Mouse (Mus musculus) brain, embryonic 18.5 days (tissue): ENCODE measurements around the gene Mrps25.
A peak's percentile ranks its signal among the peaks of the same experiment; 100 is the strongest.

Source experiments
- DNase-seq: peaks from one replicate; pipeline ENCODE4 v3.0.0-alpha.2; 2012; ENCODE audit warnings: low read depth, low spot score

The Mrps25 gene

DNA sequence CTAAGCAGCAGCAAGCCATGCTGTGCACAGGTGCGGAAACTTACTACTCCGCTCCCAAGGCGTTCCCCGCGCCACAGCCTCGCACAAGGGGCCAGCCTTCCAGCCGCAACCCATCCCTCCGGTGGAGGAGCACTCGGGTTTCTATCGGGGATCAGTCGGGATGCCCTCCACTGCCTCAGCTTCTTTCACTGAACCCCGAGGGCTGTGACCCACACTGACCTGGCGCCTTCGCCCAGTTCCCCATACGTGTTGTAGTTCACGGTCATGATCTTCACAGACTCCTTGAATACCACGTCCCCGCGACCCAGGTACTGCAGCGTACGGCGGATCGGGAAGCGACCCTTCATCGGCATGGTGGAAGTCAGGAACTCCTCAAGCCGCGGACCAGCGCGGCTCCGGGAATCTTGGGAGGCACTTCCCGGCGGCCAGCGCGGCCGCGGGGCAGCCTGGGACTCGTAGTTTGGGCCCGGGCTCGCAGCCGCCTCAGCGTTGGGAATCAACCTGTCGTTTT is at the start of gene Mrps25:
TSS of gene Mrps25 (minus strand) at position 413 of the 511 bp plus-strand sequence.
- peak; percentile 61 for DNase-seq

GRCm38 (mm10) chr6:92231762-92232161 is 47.9 kb upstream of the Mrps25 start:
- no peak for DNase-seq

- no peak for DNase-seq
Observed at GRCm38 (mm10) chr6:92231356-92231755, 47.5 kb upstream of the Mrps25 start.

- DNase-seq = no peak
Observed at GRCm38 (mm10) chr6:92229586-92229985, 45.8 kb upstream of the Mrps25 start.

DNA sequence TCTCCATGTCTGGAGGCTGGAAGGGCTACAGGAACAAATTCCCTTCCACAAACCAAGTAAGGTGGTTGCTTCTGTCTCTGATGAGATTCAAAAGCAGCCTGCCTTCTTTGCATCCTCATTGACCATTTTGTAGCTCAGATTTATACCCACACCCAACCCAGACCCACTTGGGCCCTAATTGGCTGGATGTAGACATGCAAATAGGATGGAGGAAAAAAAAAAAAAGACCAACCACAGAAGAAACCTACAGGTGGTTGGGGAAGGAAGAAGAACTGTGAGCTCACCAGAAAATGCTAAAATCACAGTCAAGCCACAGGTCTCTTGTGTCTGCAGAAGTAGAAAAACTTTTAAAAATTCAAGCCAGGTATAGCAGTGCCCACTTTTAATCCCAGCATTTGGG is 45.3 kb upstream of the Mrps25 start:
- DNase-seq = no peak

DNA sequence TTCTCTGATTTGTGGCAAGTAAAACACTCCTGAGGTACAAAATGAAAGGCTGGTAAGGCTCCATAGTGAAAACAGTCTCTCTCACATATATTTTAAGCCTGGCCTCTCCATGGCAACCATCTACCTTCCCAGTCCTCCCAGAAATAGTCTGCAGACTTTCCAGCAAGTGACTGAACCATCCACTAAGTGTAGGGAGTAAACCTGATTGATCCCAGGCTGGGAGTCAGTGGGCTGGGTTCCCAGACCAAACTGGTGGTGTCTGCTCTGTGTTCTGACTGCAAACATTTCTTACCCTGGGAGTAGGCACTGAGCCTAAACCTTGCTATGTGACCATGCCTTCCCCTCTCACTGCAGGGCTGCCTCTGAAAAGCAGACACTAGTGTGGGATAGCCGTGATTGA is 41.1 kb upstream of the Mrps25 start:
- no peak for DNase-seq

DNA sequence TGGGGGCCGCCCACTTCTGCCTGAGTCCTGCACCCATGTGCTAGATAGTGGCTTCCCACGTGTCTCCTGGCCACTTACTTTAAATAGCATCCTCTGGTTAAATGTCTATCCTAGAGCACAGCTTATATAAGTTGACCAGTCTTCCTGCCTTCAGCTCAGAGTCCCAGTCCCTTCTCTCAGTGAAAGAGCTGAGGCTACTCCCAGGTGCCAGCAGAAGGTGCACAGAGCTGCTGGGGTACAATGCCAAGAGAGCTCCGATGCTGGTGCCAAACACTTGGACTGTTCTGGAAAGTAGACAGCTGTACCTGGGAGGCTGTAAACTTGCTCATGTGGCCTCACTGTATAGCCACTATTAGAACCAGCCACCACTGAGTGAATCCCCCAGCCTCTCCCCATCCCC is 38.2 kb upstream of the Mrps25 start:
- no peak for DNase-seq

GRCm38 (mm10) chr6:92221604-92222003 is 37.8 kb upstream of the Mrps25 start:
- DNase-seq = no peak

GRCm38 (mm10) chr6:92219445-92219844 is 35.6 kb upstream of the Mrps25 start:
- no peak for DNase-seq

DNA sequence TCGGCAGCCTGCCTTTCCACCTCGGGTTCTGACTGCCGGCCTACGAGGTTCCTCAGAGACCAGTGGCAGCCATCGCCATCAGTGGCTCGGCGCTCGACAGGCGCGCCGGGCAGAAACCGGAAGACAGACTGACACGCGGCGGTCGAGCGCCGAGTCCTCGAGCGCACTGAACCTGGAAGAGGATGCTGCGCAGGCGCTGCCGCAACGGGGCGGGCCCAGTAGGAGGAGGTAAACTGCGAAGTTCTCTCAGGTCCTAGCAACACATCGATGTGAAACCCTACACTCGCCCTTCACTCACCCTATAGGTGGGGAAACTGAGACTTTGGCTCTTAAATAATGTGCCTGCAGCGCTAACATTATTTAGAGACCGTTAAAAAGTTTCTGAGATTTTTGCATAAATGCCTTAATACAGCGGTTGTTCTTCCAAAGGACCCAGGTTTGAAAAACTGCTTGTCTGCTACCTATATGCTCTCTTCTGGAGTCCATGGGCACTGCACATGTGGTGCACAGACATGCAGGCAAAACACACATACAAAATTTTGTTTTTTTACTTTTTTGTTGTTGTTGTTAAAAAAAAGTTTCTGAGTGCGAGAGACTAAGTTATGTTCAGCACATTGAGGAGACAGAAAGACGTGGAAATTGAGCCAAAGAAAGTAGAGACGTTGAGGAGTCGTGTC is 31.1 kb upstream of the Mrps25 start, which contains the start of gene Rbsn:
TSS of gene Rbsn (minus strand) at position 153 of the 677 bp plus-strand sequence.
- peak; percentile 86 for DNase-seq

DNA sequence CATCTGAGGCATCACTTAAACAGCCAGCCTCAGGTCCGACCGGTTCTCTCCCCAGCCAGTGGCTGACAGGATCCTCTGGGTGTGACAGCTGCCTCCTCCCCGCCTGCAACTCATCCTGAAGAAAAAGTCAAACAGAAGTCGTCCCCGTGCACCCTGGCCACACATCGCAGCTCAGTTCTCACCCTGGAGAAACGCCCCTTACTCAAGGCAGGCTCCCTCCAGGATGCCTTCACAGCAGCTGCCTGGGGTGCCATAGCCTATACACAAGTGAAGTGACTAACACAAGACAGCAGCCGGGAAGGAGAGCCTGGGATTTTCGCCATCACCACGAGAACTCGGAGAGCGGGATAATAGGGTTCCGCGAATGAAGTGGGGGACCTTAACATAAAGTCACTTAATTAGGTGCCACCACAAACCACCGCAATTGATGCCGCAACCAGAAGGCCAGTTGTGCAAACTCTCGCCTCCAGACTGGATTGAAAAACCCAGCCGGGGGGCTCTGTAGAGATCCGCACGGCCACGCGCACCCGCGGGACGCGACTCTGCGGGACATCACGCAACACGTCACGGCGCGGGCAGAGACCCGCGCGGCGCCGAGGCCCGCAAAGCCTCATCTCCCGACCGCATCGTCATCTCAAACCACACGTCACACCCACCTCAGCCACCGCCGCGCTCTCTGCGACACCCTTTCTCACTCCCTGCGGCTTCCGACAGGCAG is 30.4 kb upstream of the Mrps25 start:
- no peak for DNase-seq

DNA sequence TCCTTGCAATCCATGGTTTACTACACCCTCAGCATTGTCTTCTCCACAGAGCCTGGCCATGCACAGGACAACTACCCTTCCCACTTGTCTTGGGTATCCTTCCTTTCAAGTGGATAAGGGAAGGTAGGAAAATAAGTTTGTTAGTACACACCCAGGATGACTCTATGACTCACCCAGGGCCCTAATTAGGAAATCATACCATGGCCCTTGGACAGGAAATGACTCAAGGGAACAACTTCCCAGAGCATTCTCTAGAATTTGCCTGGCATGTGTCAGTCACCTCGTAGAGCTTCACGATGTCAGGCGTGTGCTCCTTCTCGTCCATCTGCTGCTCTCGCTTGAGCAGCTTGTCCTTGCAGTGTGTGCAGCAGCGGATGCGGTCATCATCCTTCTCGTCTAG is 15.6 kb upstream of the Mrps25 start:
- no peak for DNase-seq

- DNase-seq = no peak
Observed at GRCm38 (mm10) chr6:92184178-92184577, 345 bp upstream of the Mrps25 start.

DNA sequence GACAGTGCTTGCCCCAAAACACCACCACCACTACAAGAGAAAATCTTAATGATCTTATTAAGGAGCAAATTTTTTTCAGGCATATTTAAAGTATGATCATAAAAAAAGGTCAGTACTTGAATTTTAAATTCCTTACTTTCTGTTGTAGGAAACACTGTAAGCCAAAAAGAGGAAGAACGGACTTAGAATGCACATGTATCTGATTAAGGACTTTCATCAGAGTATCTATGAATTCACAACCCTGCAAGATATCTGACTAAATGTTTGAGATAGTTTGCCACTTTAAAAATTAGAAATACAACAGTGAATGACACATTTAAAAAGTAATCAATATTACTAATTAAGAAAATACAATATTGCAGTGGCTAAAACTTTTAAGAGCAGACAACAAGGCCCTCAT is 7.4 kb downstream of the Mrps25 start:
- DNase-seq = no peak

DNA sequence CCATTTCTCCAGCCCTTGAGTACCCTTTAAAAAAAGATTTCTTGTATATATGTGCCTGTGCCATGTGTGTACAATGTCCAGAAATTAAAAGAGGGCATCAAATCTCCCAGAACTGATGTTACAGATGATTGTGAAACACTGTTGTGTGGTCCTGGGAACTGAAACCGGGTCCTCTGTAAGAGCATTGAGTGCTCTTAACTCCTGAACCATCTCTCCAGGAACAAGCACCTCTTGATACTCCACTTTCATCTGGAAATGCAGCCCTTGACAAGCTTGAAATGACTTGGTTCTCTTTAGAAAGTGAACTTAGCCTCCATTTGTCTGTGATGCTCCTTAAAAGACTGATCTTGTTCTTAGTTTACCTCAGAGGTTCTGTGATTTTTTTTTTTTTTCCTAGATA is 21.1 kb downstream of the Mrps25 start:
- DNase-seq = no peak

DNA sequence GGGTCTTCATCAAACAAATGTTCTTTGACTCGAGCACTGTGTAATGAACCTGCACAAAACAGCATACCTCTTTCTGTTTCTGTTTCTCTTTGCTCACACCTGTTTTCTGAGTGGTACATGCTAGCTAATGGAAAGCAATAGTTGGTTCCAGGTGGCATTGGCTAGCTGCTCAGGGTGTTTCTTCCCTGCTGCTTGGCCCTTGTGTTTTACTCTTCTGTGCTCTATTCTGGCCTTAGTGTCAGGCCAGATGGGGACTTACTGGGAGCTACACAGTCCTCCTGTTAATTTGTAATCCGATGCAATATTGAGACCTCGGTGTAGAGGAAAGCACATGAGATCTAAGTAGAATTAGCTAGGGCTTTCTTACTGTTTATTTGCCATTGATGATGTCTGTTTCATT is 25.0 kb downstream of the Mrps25 start:
- DNase-seq = no peak

- DNase-seq = no peak
Observed at GRCm38 (mm10) chr6:92153774-92154173, 30.1 kb downstream of the Mrps25 start.

DNA sequence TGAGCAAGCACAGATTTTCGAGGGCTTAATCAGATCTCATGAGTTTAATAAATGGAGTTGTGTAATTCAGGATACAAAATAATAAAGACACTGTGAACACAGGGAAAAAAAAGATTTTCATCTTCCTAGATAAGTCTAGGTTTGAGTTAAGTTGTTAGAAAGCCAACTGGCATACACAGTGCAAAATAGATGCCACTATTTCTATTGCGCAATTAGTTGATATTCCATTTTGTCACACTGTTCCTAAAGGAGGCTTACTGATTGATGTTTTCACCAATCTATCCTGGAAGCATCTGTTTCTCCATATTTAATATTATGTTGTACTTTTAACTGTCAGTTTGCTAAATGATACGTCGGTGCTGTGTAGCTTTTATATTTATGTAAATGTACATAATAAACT is 38.0 kb downstream of the Mrps25 start:
- DNase-seq = no peak

- no peak for DNase-seq
Observed at GRCm38 (mm10) chr6:92136356-92136755, 47.5 kb downstream of the Mrps25 start.

- DNase-seq = no peak
Observed at GRCm38 (mm10) chr6:92133617-92134016, 50.2 kb downstream of the Mrps25 start.

DNA sequence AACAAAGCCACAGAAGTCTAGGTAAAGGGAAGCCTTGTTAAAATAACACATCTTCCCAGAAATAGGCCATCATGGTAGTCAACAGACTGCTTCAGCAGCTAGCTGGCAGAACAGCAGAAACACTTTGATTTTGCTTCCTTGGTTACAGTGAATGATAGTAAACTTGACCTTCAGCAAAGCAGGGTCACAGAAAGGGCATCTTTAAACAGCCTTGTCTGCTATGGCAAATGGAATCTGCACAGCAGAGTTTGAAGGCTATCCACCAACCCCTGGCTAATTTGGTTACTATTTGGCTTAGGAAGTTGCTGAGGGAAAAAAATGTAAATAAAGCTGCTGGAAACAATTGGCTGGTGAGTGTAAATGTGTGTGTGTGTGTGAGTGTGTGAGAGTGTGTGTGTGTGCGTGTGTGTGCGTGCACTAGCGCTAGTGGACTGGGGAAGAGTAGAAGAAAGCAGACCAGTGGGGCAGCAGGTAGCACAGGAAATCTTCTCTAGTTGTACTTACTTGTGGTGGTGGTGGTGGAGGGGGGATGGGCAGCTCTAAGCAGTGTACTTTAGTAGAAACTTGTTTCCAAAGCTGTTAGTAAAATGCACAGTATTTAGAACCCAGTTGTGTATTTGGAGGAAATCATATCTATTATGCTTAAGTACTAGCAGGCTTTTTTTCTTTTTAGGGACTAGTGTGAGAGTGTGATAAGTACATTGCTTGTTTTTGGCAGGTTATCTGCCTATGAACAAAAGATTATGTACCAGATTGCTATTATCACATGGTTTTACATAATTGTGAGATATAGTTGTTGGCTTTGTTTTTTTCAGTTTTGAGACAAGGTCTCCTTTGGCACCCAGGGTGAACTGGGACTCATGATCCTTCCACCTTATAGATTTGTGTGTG is 51.6 kb downstream of the Mrps25 start:
- DNase-seq = no peak

DNA sequence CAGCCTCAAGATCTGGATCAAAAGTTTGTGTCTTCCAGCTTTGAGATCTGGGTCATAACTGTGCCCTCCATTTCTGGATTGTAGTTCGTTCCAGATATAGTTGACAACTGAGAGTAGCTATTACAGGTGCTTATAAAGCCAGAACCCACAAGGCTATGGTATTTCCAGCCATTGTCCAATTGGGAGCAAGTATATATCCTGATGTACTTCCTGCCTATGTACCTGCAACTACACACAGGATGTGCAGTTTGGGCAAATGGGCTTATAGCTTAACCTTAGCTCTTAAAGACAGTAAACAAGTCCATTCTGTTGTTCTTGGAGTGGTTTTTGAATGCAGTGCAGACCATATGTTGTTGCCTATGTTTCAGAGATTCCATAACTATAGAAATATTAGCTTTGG is 52.4 kb downstream of the Mrps25 start:
- no peak for DNase-seq
